Mouse (Mus musculus) lung, embryonic 15.5 days (tissue): ENCODE data around the gene Galnt9. TPM values are rescaled to one million over a fixed set of nuclear protein-coding genes. Genes with fewer than 3 reads are reported as not detected.
A peak's percentile ranks its signal among the peaks of the same experiment; 100 is the strongest.

Experiments
- ATAC-seq: fragments of 200-750 bp; cut with Nextera tagmentation; 2 replicates; pipeline ENCODE4 v1.8.0; 2017; ENCODE audit warnings: moderate number of reproducible peaks, borderline replicate concordance; ENCODE audit not compliant: low FRiP score, low TSS enrichment; ENCODE audit errors: extremely low read depth
- H3K27ac ChIP-seq: fragments of 300-500 bp; sonication (generic); 2 replicates; pipeline ENCODE4 v1.5.1; 2015; ENCODE audit warnings: moderate library complexity, mild to moderate bottlenecking, inconsistent platforms
- H3K27me3 ChIP-seq: fragments of 300-500 bp; sonication (generic); 2 replicates; pipeline ENCODE4 v1.6.1; 2015; ENCODE audit warnings: inconsistent platforms
- H3K36me3 ChIP-seq: fragments of 300-500 bp; sonication (generic); 2 replicates; pipeline ENCODE4 v1.6.1; 2015; ENCODE audit warnings: inconsistent platforms
- H3K4me1 ChIP-seq: fragments of 300-500 bp; sonication (generic); 2 replicates; pipeline ENCODE4 v1.6.1; 2015; ENCODE audit warnings: inconsistent platforms
- H3K4me2 ChIP-seq: fragments of 300-500 bp; sonication (generic); 2 replicates; pipeline ENCODE4 v1.6.1; 2015; ENCODE audit warnings: inconsistent platforms, mild to moderate bottlenecking, moderate library complexity
- H3K4me3 ChIP-seq: fragments of 300-500 bp; sonication (generic); 2 replicates; pipeline ENCODE4 v1.5.1; 2015; ENCODE audit warnings: mild to moderate bottlenecking, inconsistent platforms
- H3K9ac ChIP-seq: fragments of 300-500 bp; sonication (generic); 2 replicates; pipeline ENCODE4 v1.6.1; 2015; ENCODE audit warnings: inconsistent platforms
- H3K9me3 ChIP-seq: fragments of 300-500 bp; sonication (generic); 2 replicates; pipeline ENCODE4 v1.6.1; 2016; ENCODE audit warnings: inconsistent platforms
- WGBS: fragments of 180-500 bp; shearing (Covaris S2); methylation state at CpG from one replicate; pipeline ENCODE4 v1.1.7; 2015; 5-methylcytosine and 5-hydroxymethylcytosine counted together
- polyA plus RNA-seq: library from polyadenylated mRNA; unstranded; fragments of >200 nt; fragmentation: Nextera tagmentation; extraction: Ambion mirVana; gene quantifications from 2 replicates; pipeline ENCODE4 v1.2.1, GENCODE M21; 2015

Galnt9 gene
- 0.19 and 0.25 TPM in 2 replicates for polyA plus RNA-seq

GRCm38 (mm10) chr5:110543951-110544690 is at the start of gene Galnt9:
Gene Galnt9 (plus strand): TSS chr5:110544355.
- peak; percentile 87 for ATAC-seq

GRCm38 (mm10) chr5:110494396-110494795 is 49.8 kb upstream of the Galnt9 start:
- 52% methylated on average over 4 of the region's 4 CpGs for WGBS

More at GRCm38 (mm10) chr5:110543951-110544690, at the start of gene Galnt9:
- H3K27me3 ChIP-seq, result peaks cover 58% of the 10 kb centered on the region
- no peaks in the 10 kb centered on the region for H3K36me3 ChIP-seq
- H3K9me3 ChIP-seq, result no peaks in the 10 kb centered on the region
- H3K4me1 ChIP-seq, result 0 out of 2 replicates have a peak, but pooled peaks cover 4% of the 10 kb centered on the region
- peak within 1 kb of the TSS; percentile 61 for H3K4me2 ChIP-seq
- WGBS, result under 1% methylated on average over 71 of the region's 82 CpGs
- peak within 1 kb of the TSS; percentile 31 for H3K4me3 ChIP-seq
- H3K9ac ChIP-seq, result no peak within 1 kb of the TSS
- H3K27ac ChIP-seq, result no peak within 1 kb of the TSS

GRCm38 (mm10) chr5:110495051-110495450 is 49.1 kb upstream of the Galnt9 start:
- no peaks in the 10 kb centered on the region for H3K4me1 ChIP-seq
- no peaks in the 10 kb centered on the region for H3K36me3 ChIP-seq
- no peak overlapping the region for H3K9ac ChIP-seq
- no peaks in the 10 kb centered on the region for H3K9me3 ChIP-seq
- WGBS, result 88% methylated on average over 6 of the region's 6 CpGs
- no peak overlapping the region for H3K27ac ChIP-seq
- H3K27me3 ChIP-seq, result no peaks in the 10 kb centered on the region
- no peak overlapping the region for H3K4me3 ChIP-seq
- no peak for ATAC-seq
- no peak overlapping the region for H3K4me2 ChIP-seq

More at GRCm38 (mm10) chr5:110494396-110494795, 49.8 kb upstream of the Galnt9 start:
- H3K4me1 ChIP-seq, result no peaks in the 10 kb centered on the region
- no peaks in the 10 kb centered on the region for H3K9me3 ChIP-seq
- H3K36me3 ChIP-seq, result no peaks in the 10 kb centered on the region
- H3K4me2 ChIP-seq, result no peak overlapping the region
- no peaks in the 10 kb centered on the region for H3K27me3 ChIP-seq
- H3K27ac ChIP-seq, result no peak overlapping the region
- no peak overlapping the region for H3K9ac ChIP-seq
- no peak overlapping the region for H3K4me3 ChIP-seq
- ATAC-seq, result no peak

GRCm38 (mm10) chr5:110497556-110497955 is 46.6 kb upstream of the Galnt9 start:
- no peaks in the 10 kb centered on the region for H3K4me1 ChIP-seq
- 70% methylated on average over 5 of the region's 5 CpGs for WGBS
- no peak overlapping the region for H3K27ac ChIP-seq
- H3K4me3 ChIP-seq, result no peak overlapping the region
- H3K9ac ChIP-seq, result no peak overlapping the region
- H3K27me3 ChIP-seq, result no peaks in the 10 kb centered on the region
- no peak for ATAC-seq
- no peaks in the 10 kb centered on the region for H3K36me3 ChIP-seq
- H3K9me3 ChIP-seq, result no peaks in the 10 kb centered on the region
- H3K4me2 ChIP-seq, result no peak overlapping the region

GRCm38 (mm10) chr5:110498071-110498470 is 46.1 kb upstream of the Galnt9 start:
- H3K4me3 ChIP-seq, result no peak overlapping the region
- no peaks in the 10 kb centered on the region for H3K9me3 ChIP-seq
- ATAC-seq, result no peak
- no peak overlapping the region for H3K4me2 ChIP-seq
- no peaks in the 10 kb centered on the region for H3K4me1 ChIP-seq
- no peak overlapping the region for H3K27ac ChIP-seq
- no peak overlapping the region for H3K9ac ChIP-seq
- WGBS, result 35% methylated on average over 10 of the region's 10 CpGs
- H3K27me3 ChIP-seq, result no peaks in the 10 kb centered on the region
- no peaks in the 10 kb centered on the region for H3K36me3 ChIP-seq

DNA sequence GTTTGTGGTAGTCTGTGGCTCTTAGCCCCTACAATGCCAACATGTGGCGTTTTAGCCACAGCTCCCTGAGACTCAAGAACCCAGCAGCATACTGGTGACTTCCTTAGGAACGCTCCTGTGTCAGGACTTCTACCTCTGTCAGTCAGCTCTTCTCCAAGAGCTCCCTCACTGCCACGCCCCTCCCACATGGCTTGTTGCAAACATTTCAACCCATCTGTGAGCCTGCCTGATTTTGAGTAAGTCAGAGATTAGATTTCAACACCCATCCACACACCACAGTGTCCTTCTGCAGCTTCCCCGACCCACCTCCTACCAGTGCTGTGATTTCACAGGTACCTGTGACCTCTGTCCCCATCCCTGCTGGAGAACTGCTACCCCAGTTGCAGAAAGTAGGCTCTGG is 43.9 kb upstream of the Galnt9 start:
- WGBS, result 23% methylated on average over 4 of the region's 4 CpGs
- no peak overlapping the region for H3K4me3 ChIP-seq
- H3K36me3 ChIP-seq, result no peaks in the 10 kb centered on the region
- H3K4me2 ChIP-seq, result no peak overlapping the region
- no peak overlapping the region for H3K9ac ChIP-seq
- H3K4me1 ChIP-seq, result no peaks in the 10 kb centered on the region
- H3K27me3 ChIP-seq, result no peaks in the 10 kb centered on the region
- no peak for ATAC-seq
- no peak overlapping the region for H3K27ac ChIP-seq
- H3K9me3 ChIP-seq, result no peaks in the 10 kb centered on the region

DNA sequence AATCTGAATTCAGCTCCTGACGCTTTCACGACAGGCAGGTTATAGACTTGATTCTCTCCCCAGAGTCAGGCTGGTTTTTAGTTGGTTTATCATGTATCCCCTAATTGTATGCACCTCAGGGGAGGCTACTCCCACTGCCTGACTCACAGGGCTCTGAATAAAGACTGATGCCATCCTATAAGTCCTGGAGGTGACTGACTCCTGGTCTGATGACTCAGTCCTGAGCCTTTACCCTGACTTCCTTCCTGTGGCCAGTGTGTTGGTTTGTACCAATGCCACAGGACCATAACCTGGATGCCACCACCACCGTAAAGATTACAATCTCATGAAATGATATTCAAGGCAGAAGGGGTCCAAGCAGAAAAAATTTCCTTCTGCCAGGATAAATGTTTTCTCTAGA is 40.8 kb upstream of the Galnt9 start:
- H3K4me2 ChIP-seq, result no peak overlapping the region
- H3K4me1 ChIP-seq, result no peaks in the 10 kb centered on the region
- 89% methylated on average over 3 of the region's 3 CpGs for WGBS
- H3K4me3 ChIP-seq, result no peak overlapping the region
- H3K36me3 ChIP-seq, result no peaks in the 10 kb centered on the region
- no peak overlapping the region for H3K9ac ChIP-seq
- no peaks in the 10 kb centered on the region for H3K27me3 ChIP-seq
- ATAC-seq, result no peak
- H3K9me3 ChIP-seq, result no peaks in the 10 kb centered on the region
- H3K27ac ChIP-seq, result no peak overlapping the region

GRCm38 (mm10) chr5:110505611-110506294 is 38.4 kb upstream of the Galnt9 start:
- Histone ChIP-seq H3K27ac (no peak overlapping the region), H3K27me3 (no peaks in the 10 kb centered on the region), H3K4me3 (no peak overlapping the region), H3K9me3 (no peaks in the 10 kb centered on the region), H3K4me2 (no peak overlapping the region), H3K36me3 (no peaks in the 10 kb centered on the region), H3K9ac (no peak overlapping the region), H3K4me1 (no peaks in the 10 kb centered on the region)
- ATAC-seq, result no peak
- WGBS, result 58% methylated on average over 10 of the region's 10 CpGs

DNA sequence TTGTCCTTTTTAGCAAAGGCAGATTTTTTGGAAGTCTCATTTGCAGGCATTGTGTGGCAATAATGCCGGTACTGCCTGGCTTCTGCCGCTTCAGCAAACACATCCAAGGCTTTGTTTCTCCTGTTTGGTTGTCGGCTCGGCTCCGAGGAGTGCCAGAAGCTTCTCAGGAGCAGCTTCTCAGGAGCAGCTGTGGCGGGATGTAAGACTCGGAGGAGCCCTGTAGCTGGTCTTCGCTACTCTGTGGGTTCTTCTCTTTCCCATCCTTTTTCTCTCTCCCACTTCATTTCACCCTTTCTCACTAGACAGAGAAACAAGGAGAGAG is 37.9 kb upstream of the Galnt9 start:
- H3K4me3 ChIP-seq, result no peak overlapping the region
- no peak overlapping the region for H3K4me2 ChIP-seq
- no peaks in the 10 kb centered on the region for H3K27me3 ChIP-seq
- WGBS, result 53% methylated on average over 8 of the region's 8 CpGs
- no peak overlapping the region for H3K27ac ChIP-seq
- no peak for ATAC-seq
- no peak overlapping the region for H3K9ac ChIP-seq
- no peaks in the 10 kb centered on the region for H3K4me1 ChIP-seq
- no peaks in the 10 kb centered on the region for H3K9me3 ChIP-seq
- no peaks in the 10 kb centered on the region for H3K36me3 ChIP-seq

- Histone ChIP-seq H3K4me3 (no peak overlapping the region), H3K9ac (no peak overlapping the region), H3K9me3 (no peaks in the 10 kb centered on the region), H3K4me1 (no peaks in the 10 kb centered on the region), H3K27ac (no peak overlapping the region), H3K36me3 (no peaks in the 10 kb centered on the region), H3K4me2 (no peak overlapping the region), H3K27me3 (no peaks in the 10 kb centered on the region)
- no peak for ATAC-seq
- WGBS, result 73% methylated on average over 3 of the region's 3 CpGs
Observed at GRCm38 (mm10) chr5:110506856-110507255, 37.3 kb upstream of the Galnt9 start.

GRCm38 (mm10) chr5:110507943-110508342 is 36.2 kb upstream of the Galnt9 start:
- Histone ChIP-seq H3K27me3 (no peaks in the 10 kb centered on the region), H3K27ac (no peak overlapping the region), H3K4me3 (no peak overlapping the region), H3K9ac (no peak overlapping the region), H3K4me2 (no peak overlapping the region), H3K9me3 (no peaks in the 10 kb centered on the region), H3K36me3 (no peaks in the 10 kb centered on the region), H3K4me1 (no peaks in the 10 kb centered on the region)
- ATAC-seq, result no peak
- WGBS, result 86% methylated on average over 3 of the region's 3 CpGs

GRCm38 (mm10) chr5:110510357-110510756 is 33.8 kb upstream of the Galnt9 start:
- Histone ChIP-seq H3K27ac (no peak overlapping the region), H3K9ac (no peak overlapping the region), H3K4me2 (no peak overlapping the region), H3K4me1 (no peaks in the 10 kb centered on the region), H3K36me3 (no peaks in the 10 kb centered on the region), H3K4me3 (no peak overlapping the region), H3K27me3 (no peaks in the 10 kb centered on the region), H3K9me3 (no peaks in the 10 kb centered on the region)
- no peak for ATAC-seq
- WGBS, result 76% methylated on average over 6 of the region's 6 CpGs
